Mouse (Mus musculus) spleen, postnatal 36 days (tissue): ENCODE measurements around the gene Pltp.
"Not testable (repeated sequence)": the region's sequence is repeated elsewhere in the genome, so short reads cannot be mapped to it uniquely, and the experiment has no call there.

Experiments
- DNase-seq, 2 experiments: peaks; one replicate each; pipeline ENCODE4 v3.0.0; 2022; ENCODE audit warnings: low spot score in 2 of 2, mixed read lengths in 1 of 2

Gene Pltp

GRCm38 (mm10) chr2:164806614-164807013 is 50.9 kb downstream of the Pltp start:
- no peak for DNase-seq

GRCm38 (mm10) chr2:164805332-164805718 is 52.2 kb downstream of the Pltp start:
- no peak for DNase-seq

DNA sequence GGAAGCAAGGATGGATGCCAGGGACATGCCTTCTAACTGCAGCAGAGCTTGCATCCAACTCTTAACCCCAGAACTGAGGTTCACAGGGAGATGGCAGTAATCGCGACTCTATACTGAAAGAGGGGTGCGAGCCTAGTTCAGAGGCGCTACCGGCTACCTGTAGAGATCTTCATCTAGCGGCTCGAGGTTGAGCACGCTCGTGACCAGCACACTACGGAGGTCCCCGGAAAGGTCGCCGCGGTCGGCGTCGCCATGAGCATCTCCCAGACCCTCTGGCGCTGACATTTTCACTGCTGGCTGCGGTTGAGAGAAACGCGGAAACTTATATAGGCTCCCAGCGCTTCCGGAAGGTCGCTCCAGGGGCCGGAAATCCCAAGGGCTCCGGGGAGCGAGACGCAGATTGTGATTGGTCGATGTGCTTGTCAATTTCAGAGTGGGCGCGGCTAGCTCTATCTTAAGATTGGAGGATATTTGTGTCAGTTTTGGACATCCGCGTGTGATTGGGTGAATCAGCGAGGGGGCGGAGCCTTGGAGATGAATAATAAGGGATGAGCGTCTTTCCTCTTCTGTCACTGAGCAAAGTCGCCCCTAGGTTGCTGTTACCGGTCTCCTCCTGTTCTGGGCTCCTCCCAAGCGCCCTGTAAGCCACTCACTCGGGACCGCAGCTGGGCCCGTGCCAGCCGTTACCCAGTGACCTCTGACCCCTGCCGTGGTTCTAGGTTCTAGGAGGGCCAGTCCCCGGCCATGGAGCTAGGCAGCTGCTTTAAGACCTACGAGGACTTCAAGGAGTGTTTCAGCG is 52.8 kb downstream of the Pltp start, which contains the start of the genes Acot8 and Zswim3:
Gene Acot8, minus strand, starts transcription at position 350 of the 799 bp plus-strand sequence.
Gene Zswim3, plus strand, starts transcription at position 566 of the 799 bp plus-strand sequence.
- DNase-seq = peak; percentile 97 to 99

DNA sequence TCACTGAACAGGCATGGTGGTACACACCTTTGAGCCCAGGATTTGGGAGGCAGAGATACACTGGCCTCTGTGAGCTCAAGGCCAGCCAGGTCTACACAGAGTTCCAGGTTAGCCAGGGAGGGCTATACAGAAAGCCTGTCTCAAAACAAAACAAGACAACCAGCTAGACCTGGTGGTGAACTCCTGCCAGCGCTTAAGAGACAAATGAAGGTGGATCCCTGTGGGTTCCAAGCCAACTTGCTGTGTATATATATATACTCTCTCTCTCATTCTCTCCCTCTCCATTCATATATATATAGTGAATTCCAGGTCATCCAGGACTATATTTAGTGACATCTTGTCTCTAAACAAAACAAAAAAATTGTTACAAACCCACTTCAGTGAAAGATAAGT is 53.6 kb downstream of the Pltp start:
- no peak for DNase-seq

DNA sequence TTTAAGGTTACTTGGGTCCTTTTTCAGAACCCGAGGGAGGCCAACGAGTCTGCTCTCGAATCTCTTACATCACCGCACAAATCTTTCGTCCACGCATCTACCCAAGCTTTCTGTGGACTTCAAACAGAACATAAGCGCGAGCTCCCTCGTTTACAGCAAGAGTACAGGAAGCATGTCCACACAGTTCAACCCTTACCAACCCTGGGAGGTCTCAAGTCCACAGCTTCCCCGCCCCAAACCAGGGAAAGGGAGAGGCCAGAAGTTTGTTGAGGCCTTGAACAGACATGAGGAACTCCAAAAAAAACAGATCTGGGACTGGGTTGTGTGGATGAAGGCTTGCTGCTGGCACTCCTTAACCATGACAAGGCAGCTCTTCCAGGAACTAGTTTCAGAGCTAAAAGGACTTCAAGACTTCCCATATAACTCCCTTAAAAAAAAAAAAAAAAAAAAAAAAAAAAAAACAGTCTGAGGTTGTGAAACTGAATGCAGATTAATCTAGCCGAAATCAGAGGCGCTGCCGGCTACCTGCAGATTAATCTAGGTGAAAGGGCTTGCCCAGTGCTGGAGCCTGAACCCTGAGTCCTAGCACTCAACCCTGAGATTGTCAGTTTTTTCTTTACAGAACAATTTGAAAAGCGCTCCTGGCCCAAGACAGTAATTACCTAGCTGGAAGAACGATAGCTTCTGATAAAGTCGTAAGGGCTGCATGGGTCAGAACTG is 54.1 kb downstream of the Pltp start:
- no peak for DNase-seq

DNA sequence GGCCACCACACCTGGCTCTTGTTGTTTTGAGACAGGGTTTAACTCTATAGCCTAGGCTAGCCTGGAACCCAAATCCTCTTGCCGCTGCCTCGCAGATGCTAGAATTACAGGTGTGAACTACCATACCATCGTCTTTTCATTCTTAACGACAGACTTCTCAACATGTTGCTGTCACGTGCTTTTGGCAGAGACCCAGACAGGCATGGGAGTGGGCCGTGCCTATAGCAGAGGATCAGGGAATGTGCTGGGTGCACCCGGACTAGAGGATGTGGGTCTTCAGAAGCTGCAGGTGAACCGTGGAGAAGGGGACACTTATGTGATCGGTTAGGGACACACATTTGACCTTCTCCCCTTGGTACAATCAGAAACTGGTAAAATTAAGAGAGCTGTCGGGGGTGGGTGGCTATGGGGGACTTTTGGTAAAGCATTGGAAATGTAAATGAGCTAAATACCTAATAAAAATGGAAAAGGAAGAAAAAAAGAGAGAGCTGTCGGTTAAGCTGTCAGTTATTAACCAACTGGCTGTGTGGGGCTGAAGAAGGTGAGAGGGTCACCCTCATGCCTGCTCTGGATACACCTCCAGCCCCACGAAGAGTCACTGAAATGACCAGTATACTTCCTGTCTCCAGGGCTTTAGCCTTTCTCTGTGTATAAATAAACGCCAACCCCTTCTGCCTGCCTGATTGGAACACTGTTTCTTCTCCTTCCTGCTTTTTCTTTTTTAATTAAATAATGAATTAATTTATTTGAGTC is 57.1 kb downstream of the Pltp start:
- no peak for DNase-seq

DNA sequence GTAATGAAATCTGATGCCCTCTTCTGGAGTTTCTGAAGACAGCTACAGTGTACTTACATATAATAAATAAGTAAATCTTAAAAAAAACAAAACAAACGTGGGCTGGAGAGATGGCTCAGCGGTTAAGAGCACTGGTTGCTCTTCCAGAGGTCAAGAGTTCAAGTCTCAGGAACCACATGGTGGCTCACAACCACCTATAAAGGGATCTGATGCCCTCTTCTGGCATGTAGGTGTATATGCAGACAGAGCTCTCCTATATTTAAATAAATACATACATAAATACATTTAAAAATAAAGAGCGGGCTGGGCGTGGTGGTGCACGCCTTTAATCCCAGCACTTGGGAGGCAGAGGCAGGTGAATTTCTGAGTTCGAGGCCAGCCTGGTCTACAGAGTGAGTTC is 59.0 kb downstream of the Pltp start:
- DNase-seq = not testable (repeated sequence)

DNA sequence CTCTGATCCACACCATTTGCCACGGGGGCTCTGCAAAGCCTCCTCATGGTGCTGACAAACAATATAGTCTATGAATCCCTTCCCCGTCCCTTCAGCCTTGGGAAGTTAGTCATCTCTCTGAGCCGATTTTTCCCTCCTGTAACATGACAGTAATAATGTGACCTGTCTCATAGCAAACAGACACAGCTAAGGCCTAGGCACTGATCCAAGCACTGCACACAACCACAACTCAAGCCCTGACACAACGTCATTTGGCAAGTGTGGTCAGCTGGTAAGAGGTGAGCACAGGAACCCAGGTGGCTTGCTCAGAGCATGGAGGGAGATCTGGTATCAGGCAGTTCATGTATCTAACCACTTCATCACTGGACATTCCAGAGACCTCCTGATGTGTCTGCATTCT is 61.6 kb downstream of the Pltp start:
- DNase-seq = no peak

DNA sequence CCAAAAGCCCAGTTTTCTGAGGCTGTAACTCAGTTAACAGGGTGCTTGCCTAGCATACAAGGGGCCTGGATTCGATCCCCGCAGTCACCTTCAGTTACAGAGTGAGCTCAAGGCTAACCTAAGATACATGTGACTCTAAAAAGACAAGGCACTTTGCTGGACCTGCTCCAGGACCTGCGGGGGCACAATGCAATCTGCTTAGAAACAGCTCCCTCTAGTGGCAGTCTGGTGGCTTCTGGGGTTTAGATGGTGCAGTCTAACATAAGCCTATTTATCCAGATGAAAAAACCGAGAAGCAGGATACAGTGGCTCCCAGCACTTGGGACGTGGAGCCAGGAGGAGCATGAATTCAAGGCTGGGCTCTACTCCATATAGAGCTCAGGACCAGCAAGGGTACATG is 63.2 kb downstream of the Pltp start:
- peak; percentile 67 to 81 for DNase-seq

- DNase-seq = no peak
Measured at GRCm38 (mm10) chr2:164793772-164794171, 63.7 kb downstream of the Pltp start.

DNA sequence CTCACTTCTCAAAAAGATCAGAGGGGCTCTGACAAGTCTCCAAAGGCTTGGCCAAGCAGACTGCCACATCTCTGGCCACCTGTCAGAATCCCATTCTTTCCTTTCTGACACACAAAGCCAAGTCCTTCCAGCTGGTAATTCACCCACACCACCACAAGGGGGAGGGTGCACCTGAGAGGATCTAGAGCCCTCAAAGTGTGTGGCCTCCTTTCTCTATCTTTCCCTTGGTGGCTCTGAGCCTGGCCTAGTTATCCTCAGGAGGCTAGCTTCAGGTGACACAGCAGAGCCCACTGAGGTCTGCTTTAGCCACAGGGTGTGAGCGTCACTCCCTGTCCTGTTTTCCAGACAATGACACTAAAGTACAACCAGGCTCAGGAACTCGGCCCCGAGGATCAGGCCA is 64.3 kb downstream of the Pltp start:
- DNase-seq = peak; percentile 44 to 54

- no peak for DNase-seq
Measured at GRCm38 (mm10) chr2:164792400-164793190, 64.9 kb downstream of the Pltp start.

DNA sequence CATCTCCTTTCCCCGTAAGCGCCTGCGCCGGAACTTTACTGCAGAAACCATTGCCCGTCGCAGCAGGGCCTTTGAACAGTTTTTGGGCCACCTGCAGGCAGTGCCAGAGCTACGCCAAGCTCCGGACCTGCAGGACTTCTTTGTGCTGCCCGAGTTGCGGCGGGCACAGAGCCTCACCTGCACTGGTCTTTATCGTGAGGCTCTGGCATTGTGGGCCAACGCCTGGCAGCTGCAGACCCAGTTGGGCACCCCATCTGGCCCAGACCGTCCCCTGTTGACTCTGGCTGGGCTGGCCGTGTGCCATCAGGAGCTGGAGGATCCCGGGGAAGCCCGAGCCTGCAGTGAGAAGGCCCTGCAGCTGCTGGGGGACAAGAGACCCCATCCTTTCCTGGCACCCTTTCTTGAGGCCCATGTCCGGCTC is 65.7 kb downstream of the Pltp start:
- no peak for DNase-seq

DNA sequence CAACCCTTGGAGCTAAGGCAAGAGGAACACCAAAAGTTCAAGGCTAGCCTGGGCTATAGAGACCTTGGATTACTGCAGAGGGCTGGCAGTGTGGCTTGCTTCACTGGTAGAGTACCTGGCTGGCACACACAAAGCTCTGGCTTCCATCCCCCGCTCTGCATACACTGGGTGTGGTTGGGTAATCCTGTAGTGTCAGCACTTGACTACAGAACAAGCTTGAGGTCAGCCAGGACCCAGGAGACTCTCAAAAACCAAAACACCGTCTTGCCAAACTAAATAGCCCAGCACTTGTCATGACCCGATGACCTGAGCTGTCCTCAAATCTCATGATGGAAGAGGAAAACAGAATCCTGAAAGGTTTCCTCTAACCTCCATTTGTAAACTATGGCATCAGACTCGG is 67.1 kb downstream of the Pltp start:
- DNase-seq = no peak
